Mouse (Mus musculus) urinary bladder, postnatal 25 days (tissue): Measurements from ENCODE around the gene Susd1.

Experiments used
- DNase-seq: peaks from one replicate; pipeline ENCODE4 v3.0.0; 2022; ENCODE audit warnings: low spot score

Gene Susd1

DNA sequence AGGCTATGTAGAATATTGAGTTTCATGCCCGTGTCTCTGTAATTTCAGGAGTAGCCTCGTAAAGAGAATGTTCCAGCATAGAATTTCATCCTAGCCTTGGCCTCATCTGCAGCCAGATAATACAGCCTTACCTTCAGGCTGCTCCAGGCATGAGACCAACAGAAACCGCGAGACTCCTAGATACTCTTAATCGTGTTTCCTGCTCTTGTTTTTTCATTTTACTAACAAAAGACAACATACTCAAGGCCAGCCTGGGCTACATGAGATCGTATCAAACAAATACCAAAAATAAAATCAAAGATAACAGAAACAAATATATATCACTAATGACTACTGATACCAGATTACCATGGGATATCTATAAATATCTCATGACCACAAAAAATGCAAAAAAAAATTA lies 9.3 kb downstream of the Susd1 start:
- DNase-seq = no peak

DNA sequence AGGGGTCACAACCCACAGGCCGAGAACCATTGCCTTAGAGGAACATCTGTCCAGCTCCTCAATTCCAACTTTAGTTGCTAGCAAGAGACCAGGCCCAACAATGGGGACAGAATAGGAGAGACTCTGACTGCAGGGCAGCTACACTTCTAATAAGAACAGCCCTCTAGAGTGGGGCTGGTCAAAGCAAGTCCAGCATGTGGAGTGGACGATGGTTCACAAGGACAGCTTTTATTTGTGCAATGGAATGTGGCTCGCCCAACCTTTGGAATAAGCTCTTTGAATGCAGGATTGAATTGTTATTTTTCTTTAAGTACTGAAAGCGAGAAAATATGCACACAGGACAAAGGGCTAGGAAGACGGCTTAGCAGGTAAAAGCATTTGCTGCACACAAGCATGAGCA lies 12.0 kb downstream of the Susd1 start:
- no peak for DNase-seq

DNA sequence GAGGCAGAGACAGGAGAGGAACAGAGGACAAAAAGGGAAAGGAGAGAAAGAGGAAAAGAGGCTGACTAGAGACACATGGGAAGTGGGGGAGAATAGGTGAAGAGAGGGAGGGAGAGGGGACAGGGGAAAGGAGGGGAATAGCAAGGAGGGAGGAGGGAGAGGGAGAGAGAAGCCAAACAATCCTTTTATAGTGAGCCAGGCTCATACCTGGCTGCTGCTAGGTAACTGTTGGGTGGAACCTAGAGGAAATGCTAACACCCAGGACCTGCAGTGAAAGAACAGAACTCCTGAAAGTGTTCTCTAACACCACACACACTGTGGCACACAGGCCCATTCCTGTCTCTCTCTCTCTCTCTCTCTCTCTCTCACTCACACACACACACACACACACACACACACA lies 15.6 kb downstream of the Susd1 start:
- no peak for DNase-seq

DNA sequence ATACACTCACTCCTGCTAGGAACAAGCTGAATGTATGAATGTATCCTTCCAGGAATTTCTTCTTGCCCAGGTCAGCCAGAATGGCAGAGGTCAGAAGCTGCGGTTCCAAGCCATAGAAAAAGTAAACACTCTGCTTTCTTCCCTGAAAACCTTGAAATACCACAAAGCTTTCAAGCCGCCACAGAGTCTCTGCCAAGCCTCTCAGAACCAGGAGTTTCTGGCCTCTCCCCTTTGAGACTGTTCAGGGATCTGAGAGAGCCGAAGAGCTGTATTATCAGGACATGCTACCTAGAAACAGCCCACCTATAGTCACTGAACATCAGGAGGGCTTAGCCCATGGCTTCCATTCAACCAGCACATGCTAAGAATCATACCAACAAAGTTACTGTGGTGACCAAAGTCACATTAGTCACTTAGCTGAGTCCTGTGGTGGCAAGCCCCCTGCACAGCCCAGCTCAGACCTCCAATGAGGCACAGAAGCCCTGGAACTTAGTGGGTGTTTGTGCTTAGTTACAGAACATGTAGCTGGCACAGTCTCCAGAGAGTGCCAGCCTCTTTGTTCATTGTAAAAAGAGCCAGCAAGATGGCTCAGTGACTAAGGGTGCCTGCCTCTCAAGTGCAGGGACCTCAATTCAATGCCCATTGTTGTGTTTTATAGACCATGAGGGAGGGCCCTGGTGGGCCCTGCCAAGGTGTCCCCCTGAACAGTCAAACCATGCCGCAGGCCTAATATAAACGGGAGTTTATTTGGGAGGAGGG lies 16.2 kb downstream of the Susd1 start:
- DNase-seq = no peak

DNA sequence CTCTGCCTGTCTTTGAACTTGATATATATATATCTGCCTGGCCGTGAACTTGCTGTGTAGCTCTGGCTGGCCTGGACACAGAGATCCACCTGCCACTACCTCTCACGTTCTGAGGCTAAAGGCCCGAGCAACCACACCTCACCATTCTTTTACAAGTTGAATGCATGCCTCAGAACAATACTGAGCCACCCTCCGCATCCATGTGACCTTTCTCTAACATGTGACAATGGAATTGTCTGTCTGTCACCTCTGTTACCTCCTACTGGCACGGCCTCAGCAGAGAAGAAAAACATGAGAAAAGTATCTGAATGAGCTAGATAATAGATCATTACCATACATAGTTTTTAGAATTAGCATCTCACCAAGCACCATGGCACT lies 17.1 kb downstream of the Susd1 start:
- DNase-seq = no peak

DNA sequence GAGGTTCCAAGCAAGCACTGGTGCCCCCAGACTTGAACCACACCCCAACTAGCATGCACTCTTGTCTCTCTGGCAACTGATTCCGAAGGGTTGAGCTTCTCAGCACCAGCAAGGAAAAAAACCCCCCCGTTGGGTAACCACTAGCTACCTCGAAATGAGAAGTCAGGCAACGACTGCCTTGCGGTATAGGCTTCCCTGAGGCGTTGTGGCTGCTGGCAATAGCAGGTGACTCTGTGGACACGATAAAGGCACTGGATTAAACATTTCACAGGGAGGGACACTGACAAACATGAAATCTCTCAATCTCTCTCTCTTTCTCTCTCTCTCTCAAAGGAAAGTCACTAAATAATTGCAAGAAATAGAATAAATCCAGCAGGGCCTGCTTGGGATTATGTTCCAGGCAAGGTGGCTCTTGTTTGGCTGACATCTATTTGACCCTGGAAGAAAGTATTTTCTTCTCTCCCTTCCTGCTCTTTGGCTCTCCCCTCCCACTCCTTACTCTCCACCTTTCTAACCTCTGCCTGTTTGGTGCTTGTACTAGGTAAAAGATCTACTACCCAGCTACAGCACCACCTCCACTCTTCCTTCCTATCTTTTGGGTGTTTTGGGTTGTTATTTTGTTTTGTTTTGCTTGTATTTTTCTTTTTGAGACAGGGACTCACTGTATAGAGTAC lies 17.6 kb downstream of the Susd1 start:
- no peak for DNase-seq

DNA sequence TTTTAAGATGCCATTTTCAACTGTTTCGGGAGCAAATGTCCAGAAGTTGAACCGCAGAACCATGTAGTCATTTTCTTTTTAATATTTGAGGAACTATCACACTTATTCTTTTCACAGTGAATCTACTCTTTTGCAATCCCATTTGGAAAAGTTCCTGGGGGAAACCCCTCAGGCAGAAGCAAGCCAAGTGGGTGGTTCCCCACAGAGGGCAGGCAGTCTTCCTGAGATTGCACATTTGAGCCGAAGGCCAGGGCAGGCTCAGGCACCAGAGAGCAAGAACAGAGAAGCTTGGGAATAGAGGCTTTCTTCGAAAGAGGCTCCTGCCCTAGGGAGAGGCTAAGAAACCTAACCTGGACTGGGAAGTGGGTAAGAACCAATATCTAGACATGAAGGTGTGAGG lies 19.2 kb downstream of the Susd1 start:
- no peak for DNase-seq

DNA sequence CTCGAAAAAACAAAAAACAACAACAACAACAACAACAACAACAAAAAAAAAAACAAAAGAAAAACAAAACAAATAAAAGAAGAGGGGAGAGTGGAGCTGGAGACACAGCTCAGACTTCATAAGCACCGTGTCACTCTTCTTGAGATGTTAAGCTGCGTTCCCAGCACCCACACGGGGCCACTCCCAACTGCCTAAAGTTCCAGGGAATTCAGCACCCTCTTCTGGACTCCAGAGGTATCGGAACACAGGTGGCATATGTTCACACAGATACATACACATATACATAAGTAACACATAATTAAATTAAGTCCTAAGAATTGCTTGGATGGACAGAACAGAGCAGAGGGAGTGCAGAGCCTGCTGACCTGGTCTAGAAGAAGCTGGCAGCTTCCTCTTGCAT lies 25.0 kb downstream of the Susd1 start:
- DNase-seq = no peak

DNA sequence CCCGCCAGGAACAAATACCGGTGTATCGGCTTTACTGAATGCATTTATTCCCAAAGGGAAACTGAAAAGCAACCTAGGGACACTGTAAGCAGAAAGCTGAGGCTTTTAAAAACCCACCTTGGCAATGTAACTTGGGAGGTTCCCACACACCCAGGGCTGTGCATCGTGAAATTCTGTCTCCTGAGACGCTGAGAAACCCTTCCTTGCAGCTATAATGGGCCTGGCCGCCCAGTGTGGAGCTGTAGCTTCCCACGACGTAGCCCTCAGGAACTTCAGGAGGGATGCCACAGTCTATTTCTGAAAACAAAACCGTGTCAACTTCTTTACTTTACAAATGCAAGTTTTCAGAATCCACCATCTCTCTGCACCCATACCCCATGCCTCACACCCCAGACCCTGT lies 27.3 kb downstream of the Susd1 start:
- DNase-seq = no peak

DNA sequence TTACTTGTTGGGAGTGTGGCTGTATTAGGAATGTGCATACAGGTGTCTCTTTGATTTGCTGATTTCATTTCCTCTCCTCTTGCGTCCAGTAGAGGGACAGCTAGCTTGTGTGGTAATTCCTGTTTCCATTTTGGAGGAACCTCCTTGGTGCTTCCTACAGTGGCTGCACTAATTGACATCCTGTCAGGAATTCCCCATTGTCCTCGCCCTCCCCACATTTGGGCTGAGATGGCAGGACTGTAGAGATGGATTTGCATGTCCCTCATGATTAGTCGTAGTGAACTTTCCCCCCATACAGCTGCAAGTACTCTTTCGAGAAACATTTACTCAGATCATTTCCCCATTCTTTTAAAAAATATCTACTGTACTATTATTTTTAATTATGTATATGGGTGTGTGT lies 30.7 kb downstream of the Susd1 start:
- no peak for DNase-seq

DNA sequence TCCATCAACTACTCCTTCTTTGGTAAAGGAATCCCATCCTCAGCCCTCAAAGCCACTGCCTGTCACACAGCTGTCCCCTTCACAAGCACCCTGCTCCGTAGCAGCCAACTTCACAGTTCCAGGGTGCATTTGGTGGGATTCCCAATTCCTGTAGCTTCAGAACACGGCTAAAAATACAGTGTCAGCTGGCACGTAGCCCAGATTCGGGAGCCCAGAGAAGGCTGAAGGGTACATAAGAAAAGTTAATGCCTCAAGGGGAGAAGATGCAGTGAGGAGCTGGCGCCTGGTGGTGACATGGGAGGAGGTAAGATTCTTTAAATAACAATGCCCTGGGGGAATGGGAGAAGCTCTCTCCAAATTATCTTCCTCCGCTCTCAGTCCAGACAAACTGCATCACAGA lies 34.1 kb downstream of the Susd1 start:
- no peak for DNase-seq

DNA sequence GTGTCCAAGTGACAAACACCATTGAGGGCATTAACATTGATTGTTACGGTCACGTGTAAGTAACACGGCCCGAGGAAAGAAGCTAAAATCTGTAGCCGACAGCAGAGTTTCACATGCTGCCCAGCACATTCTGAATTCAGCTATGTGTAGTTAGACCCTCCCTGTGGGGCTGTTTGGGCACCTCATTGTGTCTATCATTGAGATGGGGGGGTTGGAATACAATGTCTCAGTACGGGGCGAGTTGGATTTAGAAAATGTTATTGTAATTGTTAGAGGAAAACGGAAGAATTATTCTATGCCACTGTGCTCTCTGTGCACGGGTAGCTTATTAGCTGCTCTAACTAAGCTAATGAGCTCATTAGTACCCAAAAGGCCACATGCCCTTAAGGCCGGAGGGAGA lies 37.5 kb downstream of the Susd1 start:
- no peak for DNase-seq

DNA sequence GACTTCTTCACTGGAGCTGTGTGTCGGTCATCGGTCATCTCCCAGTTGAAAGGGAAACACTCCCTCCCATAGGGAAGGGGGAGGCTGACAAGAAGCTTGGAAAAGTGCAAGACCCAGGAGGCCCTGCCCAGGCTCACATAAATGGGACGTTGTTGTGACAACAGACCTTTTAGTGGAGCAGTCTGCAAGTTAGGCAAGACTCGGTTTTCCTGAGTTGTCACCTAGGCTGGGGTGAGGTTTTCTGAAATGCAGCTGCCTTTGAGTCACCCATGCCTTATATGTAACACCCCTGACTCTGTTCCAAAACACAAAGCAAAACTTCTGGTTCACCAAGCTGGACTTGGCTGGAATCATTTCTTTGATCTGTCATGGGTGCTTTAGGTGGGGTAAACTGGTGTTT lies 39.1 kb downstream of the Susd1 start:
- DNase-seq = no peak

DNA sequence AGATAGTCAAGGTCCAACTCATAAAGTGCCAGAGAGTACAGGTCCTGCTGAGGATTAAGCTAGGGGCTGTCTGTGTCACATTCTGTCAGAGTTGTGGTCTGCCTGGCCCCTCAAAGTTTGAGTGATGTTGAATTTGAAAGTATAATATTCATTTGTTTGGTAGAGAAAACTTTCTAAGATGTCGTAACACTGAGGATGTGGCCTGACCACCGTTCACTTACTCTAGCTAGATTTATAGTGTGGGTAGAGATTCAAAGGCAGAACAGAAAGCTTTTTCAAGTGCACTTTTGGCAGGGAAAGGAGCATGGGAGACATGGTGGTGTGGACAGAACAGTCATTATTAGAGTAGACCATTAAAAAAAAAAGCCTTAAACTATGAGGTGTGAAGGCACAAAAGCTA lies 42.9 kb downstream of the Susd1 start:
- no peak for DNase-seq

DNA sequence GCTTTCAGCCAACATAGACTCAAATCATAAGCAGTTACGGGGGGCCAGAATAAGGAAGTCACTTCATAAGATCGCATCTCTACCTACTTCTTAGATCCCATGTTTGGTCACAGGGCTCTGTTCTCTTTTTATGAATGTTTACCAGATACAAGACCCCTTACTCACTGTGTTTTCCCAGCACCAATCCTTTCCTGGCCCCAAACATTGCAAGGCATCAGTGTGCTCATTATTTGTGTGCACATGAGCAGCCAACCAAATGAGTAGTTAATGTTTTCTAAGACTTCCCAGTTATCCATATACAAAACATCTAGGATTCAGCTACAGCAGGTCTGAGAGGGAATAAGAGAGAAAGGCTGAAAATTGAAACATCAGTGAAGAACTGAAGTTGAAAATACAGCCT lies 44.3 kb downstream of the Susd1 start:
- no peak for DNase-seq

DNA sequence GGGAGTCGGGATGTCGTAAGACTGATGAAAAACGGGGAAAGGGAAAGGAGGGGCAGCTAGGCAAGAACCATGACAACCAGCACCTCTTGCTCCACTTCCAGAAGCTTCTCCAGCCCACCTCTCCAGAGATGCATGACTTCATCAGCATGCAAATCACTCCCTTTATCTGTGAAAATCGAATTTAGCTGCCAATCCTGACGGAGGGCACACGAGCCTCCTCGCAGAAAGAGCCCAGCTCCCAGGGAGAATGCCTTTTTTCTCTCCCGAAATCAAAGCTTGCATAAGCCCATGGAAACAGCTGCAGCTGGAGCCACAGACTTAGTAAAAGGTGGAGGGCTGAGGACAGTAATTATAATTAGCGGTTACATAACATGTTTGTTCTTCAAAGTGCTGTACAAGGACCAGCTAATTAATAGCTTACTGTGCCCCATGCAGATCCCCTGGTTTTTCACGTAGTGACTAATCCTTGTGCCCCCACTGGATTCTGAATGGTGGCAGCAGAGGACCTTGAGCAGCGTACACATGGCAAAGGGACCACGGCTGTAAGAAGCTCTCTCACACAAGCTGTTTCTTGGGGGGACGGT lies 49.9 kb downstream of the Susd1 start:
- no peak for DNase-seq

DNA sequence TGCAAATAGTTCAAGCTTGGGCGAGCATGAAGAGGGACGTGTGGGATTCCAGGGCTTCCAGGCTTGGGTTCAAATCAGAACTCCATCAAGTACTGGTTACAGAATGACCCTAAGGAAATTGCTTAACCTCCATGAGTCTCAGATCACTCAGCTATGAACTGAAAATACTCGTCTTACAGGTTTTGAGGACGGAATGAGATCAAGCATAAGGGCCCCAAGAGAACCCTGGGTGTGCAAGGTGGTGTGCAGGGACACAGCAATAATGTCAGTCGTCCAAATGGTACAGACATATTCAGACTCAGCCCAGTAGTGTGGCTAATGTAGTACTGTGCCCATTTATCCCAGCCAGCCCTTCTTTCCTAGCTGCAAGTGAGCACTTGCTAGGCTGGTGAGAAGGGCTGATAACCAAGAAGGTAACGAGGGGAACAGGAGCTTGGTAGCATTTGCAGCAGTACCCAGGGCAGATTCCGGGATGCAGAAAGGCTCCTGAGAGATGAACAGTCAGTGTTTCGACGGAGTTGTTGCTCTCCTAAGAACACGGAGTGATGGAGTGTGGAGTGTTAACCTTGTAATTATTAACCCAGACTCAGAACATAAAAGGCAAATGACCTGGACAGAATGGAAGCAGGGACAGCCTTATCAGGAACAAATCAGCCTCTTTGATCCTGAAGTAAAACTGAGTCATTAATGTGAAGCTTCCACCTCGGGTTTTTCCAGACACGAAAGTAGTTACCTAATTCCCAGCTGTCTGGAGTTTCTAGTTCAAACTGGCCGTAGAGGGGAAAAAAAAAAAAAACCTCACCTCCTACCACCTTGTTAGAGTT lies 50.8 kb downstream of the Susd1 start:
- DNase-seq = no peak

DNA sequence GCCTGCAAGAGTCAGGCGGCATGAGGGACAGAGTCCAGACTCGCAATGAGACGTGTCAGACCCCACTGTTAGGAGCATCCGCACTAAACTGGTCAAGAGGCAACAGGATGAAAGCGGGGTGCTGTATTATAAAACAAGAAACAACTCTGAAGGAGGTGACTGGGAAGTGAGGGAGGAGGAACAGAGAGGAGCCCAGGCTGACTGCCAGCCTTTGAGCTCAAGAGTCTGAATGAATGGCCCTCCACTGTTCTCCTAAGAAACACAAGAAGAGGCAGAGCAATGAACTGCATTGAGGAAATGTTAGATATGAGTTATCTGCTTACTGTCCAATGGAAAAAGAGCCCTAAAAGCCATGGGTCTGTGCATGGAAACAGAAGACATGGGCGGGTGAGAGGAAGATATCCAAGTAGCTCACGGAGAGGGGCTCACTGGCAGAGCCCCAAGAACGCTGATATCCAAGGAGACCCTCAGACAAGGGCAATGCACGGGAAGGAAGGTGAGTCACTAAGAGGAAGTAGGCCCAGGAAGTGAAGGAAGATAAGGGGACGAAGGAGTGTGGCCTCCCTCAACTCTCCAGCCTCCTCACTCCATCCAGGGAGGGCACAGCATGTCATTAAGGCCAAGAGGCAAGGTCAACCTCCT lies 53.1 kb downstream of the Susd1 start:
- no peak for DNase-seq

DNA sequence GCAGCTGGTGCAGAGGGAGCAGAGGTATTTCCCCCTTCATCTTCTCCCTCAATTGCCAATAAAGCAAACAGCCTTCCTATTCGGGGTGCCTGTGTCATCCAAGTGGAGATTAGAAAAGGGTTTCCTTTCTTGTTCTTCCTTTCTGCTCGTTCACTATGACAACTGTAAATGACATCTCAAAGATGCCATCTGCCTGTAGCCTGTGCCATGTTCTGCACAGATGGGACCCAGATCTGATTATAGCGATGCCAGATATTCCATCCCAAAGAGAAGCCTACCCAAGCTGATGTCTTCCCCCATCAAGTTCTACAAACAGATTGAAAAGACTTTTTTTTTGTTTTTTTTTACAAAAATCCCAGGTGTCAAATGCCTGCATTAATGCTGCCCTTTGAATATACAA lies 54.6 kb downstream of the Susd1 start:
- no peak for DNase-seq

DNA sequence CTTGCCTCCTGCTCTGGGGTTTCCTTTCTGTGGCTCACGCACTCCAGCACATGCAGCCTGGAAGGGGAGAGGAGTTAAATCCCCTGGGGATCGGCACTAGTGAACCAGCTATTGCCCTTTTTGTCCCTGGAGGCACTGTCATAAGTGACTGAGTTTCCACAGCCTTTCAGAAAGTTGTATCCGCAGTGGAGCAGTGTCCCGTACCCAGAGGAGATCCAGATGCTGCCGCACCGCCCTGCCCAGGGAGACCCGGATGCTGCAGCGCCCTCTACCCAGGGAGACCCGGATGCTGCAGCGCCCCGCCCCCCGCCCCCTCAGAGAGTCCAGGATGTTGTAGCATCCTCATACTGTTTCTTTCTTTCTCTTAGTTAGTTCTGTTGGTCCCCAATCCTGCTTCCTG lies 56.3 kb downstream of the Susd1 start:
- DNase-seq = no peak

DNA sequence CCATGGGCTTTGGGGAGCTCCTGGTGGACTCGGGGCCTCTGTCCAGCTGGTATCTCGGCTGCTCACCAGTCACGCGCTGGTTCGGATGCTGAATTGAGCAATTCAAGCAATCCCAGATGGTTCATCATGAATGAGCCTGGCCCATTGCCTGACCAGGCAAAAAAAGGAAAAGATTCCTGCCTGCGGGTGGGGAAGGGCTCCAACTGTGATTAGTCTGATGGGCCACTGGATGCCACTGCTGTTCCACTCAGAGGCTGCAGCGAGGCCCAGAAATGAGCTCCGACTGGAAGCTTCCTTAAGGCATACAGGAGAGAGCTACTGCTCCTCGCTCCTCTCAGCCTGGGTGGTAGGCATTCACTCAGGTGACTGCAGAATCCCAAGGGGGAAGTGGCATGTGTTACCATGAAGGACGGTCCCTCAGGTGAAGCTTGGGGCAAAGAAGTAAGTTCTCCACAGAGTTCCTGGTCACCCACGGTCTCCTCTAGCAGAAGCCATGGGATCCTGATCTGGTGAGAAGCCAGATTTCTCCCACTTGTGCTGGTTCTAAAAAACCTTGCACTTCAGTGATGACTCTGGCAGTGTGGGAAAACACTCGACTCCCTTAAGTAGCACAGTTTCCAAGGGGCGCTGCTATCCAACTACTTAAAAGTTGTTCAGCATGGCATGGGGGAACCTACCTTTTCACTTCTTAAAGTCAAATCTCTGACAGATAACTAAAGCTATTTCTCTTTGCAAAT lies 57.3 kb downstream of the Susd1 start:
- no peak for DNase-seq

DNA sequence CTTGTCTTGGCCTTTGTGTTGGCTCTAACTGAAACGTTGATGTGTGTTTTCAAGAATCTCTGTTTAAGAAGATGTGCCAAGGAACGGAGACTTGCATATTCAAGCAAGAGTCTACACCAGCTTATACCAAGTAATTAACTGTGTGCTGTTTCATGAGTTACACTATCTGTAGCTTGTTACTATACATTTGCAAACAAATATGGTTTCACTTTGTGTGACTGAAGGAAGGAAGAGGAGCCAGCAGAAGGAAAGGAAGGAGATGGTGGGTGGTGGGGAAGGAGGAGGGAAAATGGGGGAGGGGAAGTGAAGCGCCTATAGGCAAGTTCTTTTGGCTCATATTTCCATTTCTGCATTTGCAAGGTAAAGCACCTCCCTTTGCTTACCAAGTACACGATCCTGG lies 58.0 kb downstream of the Susd1 start:
- no peak for DNase-seq
